Mouse (Mus musculus): Measurements from ENCODE around the gene Erbb3. TPM values are rescaled to one million over a fixed set of nuclear protein-coding genes. Genes with fewer than 3 reads are reported as not detected.
"Not testable (repeated sequence)": the region's sequence is repeated elsewhere in the genome, so short reads cannot be mapped to it uniquely, and the experiment has no call there.

Gene Erbb3
- total RNA-seq (2015) (2.1 and 2.9 TPM in 2 replicates), total RNA-seq (2017) (1.7 and 2.1 TPM in 2 replicates)

- ATAC-seq (replicated peaks; ENCODE audit: poor library complexity), result peak; percentile 40
Measured at GRCm38 (mm10) chr10:128589464-128590192, at the start of gene Erbb3. TSS of gene Erbb3 (minus strand) at chr10:128589652.

- peak; percentile 67 for ATAC-seq (replicated peaks; ENCODE audit: poor library complexity)
Measured at GRCm38 (mm10) chr10:128637011-128637410, 47.6 kb upstream of the Erbb3 start.

GRCm38 (mm10) chr10:128636561-128636960 lies 47.1 kb upstream of the Erbb3 start:
- peak; percentile 71 for ATAC-seq (replicated peaks; ENCODE audit: poor library complexity)

- ATAC-seq (replicated peaks; ENCODE audit: poor library complexity), result no peak
Measured at GRCm38 (mm10) chr10:128635697-128636096, 46.2 kb upstream of the Erbb3 start.

GRCm38 (mm10) chr10:128631571-128631970 lies 42.1 kb upstream of the Erbb3 start:
- ATAC-seq (replicated peaks; ENCODE audit: poor library complexity), result no peak

- not testable (repeated sequence) for ATAC-seq (replicated peaks; ENCODE audit: poor library complexity)
Measured at GRCm38 (mm10) chr10:128630306-128630705, 40.9 kb upstream of the Erbb3 start.

- ATAC-seq (replicated peaks; ENCODE audit: poor library complexity), result no peak
Measured at GRCm38 (mm10) chr10:128629746-128630145, 40.3 kb upstream of the Erbb3 start.

- ATAC-seq (replicated peaks; ENCODE audit: poor library complexity), result peak; percentile 32
Measured at GRCm38 (mm10) chr10:128627398-128628317, 38.2 kb upstream of the Erbb3 start.

- ATAC-seq (replicated peaks; ENCODE audit: poor library complexity), result peak; percentile 86
Measured at GRCm38 (mm10) chr10:128626311-128627310, 37.2 kb upstream of the Erbb3 start, which contains the start of gene Rps26. TSS of gene Rps26 (minus strand) at chr10:128626747.

- ATAC-seq (replicated peaks; ENCODE audit: poor library complexity), result peak; percentile 33
Measured at GRCm38 (mm10) chr10:128625287-128625894, 35.9 kb upstream of the Erbb3 start.

- not testable (repeated sequence) for ATAC-seq (replicated peaks; ENCODE audit: poor library complexity)
Measured at GRCm38 (mm10) chr10:128623106-128623613, 33.7 kb upstream of the Erbb3 start.

- ATAC-seq (replicated peaks; ENCODE audit: poor library complexity), result no peak
Measured at GRCm38 (mm10) chr10:128622702-128623101, 33.2 kb upstream of the Erbb3 start.

GRCm38 (mm10) chr10:128621986-128622520 lies 32.6 kb upstream of the Erbb3 start:
- no peak; the same call in 1 of the 2 replicates for ATAC-seq (replicated peaks; ENCODE audit: poor library complexity)

- no peak for ATAC-seq (replicated peaks; ENCODE audit: poor library complexity)
Measured at GRCm38 (mm10) chr10:128620241-128620640, 30.8 kb upstream of the Erbb3 start.

GRCm38 (mm10) chr10:128619148-128619547 lies 29.7 kb upstream of the Erbb3 start:
- not testable (repeated sequence) for ATAC-seq (replicated peaks; ENCODE audit: poor library complexity)

- no peak for ATAC-seq (replicated peaks; ENCODE audit: poor library complexity)
Measured at GRCm38 (mm10) chr10:128618570-128618969, 29.1 kb upstream of the Erbb3 start.

- not testable (repeated sequence) for ATAC-seq (replicated peaks; ENCODE audit: poor library complexity)
Measured at GRCm38 (mm10) chr10:128615798-128616448, 26.5 kb upstream of the Erbb3 start.

- ATAC-seq (replicated peaks; ENCODE audit: poor library complexity), result no peak
Measured at GRCm38 (mm10) chr10:128614934-128615333, 25.5 kb upstream of the Erbb3 start.

- not testable (repeated sequence) for ATAC-seq (replicated peaks; ENCODE audit: poor library complexity)
Measured at GRCm38 (mm10) chr10:128613820-128614219, 24.4 kb upstream of the Erbb3 start.

Measured in megakaryocyte progenitor cell, adult 5-6 weeks (primary cell).